Mouse (Mus musculus) cerebellum, adult 11-12 months (tissue): ENCODE measurements around the gene Cldn19.

Experiments used
- DNase-seq: peaks from one replicate; pipeline ENCODE4 v3.0.0; 2022

Cldn19 gene

DNA sequence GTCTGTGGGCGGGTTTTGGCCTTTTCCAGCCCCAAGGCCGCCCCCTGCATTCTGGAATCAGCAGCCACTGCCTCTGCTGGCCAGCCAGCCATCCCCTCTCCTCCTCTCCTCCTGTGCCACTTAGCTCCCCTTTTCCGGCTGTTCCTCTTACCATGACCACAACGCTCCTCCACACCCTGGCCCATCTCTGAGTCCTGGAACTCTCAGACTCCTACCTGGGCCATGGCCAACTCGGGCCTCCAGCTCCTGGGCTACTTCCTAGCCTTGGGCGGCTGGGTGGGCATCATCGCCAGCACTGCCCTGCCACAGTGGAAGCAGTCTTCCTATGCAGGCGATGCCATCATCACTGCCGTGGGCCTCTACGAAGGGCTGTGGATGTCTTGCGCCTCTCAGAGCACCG, at the start of gene Cldn19:
Cldn19 (plus strand) TSS at position 64 of the 400 bp plus-strand sequence.
- no peak for DNase-seq

DNA sequence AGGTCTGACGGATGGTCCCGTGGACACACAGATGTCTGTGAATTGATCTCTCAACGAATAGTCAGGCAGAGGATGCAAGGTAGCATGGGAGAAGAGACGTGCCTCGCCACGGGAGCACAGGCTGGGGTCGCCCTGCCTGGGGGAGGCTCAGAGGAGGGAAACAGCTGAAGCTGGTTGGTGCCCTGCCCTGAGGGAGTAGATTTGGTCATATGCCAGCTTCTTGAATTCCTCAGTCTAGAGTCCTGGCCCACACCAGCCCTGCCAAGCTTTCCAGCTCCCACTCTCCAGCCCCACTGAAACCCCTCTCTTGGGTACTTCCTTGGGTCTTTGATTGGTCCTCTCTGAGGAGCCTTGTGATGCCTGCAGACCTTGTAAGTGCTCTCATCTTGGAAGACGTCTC, 38.5 kb upstream of the Cldn19 start:
- DNase-seq: no peak

DNA sequence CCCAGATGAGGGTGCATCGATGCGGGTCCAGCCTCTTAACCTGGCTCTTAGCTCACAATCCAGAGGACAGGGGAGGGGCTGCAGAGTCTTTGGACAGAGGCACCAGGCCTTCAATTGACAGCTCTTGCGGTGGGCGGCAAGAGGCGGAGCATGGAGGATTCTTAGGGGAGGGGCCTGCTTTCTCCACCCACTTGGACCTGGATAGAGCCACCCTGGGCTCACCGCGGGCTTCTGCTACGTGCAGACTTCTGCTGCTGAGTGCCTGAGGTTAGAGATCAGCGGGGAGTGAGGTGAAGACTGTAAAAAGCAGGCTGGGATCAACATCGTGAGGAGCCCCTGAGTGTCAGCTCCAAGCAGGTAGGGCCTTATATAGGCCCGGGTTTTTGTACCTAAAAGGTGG, 37.0 kb upstream of the Cldn19 start, which contains the start of gene Tmem269:
Tmem269 (minus strand) TSS at position 49 of the 400 bp plus-strand sequence.
- DNase-seq: no peak

DNA sequence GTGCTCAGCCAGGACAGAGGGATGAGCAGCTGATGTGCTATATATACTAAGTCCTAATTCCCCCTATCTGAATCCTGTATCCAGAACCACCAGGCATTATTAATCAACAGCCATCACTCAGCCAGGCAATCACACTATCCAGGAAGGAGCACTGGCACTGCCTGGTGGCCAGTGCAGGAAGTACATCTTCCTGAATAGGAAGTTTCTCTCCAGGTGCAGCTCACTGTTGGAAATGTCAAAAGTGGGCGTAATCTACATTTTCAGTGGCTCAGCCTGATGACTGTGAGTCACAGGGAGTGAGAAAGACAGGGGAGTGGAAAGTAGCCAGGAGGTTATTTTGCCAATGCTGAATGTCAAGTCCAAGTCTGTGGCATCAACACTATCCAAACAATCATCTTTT, 31.5 kb upstream of the Cldn19 start:
- no peak for DNase-seq

DNA sequence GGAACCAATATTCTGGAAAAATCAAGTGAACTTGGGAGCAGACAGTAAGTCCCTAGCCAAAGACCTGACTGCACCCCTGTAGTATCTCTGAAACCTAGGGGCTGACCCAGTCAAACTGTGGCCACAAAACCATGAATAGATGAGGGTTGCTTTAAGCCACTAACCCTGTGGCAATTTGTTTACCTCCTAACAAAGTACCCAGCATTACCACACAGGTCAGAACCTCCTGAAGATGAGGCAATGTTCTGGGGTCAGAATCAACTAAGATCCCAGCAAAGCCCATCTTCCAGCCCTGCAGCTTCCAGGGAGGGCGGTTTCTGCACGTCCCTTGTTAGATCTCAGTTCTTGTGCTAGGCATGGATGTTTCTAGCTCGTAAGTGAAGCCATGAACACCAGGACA, 30.7 kb upstream of the Cldn19 start:
- DNase-seq: no peak

DNA sequence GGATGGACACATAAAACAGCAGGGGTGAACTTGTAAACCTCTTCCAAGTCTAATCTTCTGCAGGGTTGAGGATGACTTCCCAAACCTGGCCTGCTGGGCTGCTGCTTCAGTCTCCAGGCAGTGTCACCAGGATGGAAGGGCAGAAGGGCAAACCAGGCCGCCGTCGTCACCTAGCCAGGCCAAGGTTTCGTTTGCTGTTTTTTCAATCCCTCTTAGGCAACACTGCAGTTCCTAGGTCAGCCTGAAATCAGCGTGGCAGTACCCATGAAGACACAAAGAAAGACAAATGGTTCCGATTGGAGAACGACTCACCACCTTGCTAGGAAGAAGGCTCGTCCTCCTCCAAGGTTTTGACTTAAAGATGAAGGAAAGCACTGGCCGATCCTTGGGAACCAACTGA, 29.5 kb upstream of the Cldn19 start:
- no peak for DNase-seq

DNA sequence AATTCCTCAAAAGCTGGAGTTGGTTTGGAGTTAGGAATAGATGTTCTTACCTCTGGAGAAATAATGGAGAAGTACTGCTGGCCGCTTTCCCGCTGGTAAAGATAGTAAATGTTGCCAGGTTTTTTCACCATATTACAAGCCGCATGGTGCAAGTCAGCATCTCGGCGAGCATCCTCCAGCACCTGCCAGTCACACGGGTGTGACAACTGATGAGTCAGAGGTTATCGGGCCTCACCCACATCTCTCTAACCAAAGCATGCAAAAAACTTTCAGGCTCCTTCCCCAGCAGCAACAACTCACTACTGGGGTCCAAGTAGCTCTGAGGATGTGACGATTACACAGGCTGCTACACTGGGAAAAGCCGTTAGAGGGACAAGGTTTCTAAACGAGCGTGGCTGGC, 28.5 kb upstream of the Cldn19 start:
- no peak for DNase-seq

DNA sequence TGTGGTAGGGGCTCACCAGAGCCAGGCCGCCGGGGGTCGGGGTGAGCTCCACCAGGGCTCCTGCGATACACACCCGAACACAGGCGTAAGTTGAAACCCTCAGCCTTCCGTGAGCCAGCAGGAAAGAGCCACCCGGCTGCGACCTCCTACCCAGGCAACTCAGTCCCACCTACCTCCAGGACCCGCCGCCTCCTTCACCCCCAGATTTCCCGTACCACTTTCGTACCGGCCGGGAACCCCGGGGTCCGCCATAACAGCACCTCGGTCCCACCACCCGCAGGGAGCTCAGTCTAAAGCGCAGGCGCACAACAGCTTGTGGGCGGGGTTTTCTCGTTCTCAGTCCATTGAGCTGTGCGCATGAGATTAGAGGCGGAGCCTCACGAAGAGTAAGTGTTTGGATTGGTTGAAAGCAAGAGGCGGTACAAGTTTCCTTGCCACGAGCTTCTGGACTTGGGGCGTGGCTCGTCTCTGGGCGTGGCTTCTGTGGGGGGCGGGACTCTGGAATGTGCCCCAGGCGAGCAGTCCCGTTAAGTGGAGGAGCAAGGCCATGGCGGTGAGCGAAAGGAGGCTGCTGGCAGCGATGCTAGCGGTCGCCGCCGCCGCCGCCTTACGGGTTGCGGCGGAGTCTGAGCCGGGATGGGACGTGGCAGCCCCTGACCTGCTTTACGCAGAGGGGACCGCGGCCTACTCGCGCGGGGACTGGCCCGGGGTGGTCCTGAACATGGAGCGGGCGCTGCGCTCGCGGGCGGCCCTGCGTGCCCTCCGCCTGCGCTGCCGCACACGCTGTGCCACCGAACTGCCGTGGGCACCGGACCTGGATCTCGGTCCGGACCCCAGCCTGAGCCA, 22.6 kb upstream of the Cldn19 start, which contains the start of the genes AU022252 and P3h1:
AU022252 (minus strand) TSS at position 303 of the 846 bp plus-strand sequence.
P3h1 (plus strand) TSS at position 506 of the 846 bp plus-strand sequence.
- peak; percentile 99 for DNase-seq

DNA sequence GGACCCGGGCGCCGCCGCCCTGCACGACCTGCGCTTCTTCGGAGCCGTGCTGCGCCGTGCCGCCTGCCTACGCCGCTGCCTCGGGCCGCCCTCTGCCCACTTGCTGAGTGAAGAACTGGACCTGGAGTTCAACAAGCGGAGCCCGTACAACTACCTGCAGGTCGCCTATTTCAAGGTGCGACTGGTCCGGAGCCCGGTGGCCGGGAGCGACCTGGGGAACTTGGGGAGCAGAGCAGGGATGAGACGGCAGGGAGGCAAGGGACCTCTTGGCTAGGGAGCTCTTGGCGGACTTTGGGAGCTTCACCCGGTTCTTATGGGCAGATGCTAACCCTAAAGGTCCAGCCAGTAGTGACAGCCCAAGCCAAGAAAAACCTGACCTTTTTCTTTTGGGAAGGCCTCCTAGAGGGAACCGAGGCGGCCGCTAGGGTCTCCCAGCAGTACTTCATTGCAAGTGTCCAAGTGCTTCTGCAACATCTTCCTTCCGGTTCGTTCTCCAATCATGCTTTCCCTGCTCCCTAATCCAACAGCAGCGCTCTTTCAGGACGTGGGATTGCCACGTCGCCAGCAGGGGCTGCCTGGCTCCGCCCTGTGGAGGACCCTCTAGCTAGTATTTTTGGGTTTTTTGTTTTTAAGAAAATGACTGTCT, 21.8 kb upstream of the Cldn19 start:
- DNase-seq: peak; percentile 64

DNA sequence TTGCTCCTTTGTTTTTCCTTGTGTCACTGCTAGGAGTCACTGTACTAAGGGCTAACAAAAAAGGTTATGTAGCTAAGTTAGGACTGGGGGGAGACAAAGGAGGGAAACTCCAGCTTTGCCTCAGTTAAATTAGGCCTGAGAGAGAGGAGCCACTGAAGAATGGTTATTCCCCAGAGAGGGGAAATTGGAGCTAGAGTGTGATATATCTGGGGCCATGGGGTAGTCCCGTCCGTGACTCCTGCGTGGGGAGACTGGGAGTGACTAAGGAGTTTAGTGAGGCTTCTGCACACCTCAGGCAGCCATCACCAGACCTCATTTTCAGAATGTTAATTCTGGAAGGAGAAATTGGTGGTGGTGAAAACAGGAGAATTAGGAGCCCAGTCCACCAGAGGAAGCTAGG, 20.9 kb upstream of the Cldn19 start:
- no peak for DNase-seq

DNA sequence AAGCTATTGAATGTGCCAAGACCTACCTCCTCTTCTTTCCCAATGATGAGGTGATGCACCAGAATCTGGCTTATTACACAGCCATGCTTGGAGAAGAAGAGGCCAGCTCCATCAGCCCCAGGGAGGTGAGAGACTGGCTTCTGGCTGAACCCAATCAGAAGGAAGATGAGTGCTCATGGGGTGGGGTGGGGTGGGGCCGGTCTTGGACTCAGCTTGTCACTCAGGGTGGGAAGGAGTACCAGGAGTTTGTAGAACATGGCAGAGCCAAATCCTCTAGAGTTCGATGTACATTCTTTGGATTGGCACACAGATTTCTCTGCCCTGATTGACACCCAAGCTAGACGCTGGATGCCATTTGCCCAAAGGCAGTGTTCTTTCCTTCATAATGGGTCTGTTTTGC, 16.6 kb upstream of the Cldn19 start:
- DNase-seq: no peak

DNA sequence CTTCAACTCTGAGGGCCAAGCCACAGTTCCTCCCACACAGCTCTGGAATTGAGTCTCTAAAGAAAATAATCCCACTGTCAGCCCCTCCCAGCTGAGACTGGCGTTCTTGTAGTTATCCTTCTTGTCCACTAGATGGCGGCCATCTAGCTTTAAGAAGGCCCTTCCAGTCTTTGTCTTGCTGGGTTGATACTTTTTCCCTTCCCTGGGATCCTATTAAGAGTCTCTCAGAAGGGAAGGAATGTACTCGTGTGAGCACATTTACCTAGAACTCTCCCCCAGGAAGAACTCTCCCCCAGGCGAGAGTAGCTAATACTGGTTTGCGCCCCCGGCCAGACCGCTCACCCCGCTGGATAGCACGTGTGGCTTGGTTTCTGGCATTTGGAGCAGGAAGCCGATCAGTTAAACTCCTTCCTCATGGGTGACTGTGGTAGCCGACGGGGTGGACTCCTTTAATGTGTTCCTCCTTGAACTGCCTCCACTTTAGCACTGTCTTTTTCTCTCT, 16.0 kb upstream of the Cldn19 start:
- DNase-seq: no peak

DNA sequence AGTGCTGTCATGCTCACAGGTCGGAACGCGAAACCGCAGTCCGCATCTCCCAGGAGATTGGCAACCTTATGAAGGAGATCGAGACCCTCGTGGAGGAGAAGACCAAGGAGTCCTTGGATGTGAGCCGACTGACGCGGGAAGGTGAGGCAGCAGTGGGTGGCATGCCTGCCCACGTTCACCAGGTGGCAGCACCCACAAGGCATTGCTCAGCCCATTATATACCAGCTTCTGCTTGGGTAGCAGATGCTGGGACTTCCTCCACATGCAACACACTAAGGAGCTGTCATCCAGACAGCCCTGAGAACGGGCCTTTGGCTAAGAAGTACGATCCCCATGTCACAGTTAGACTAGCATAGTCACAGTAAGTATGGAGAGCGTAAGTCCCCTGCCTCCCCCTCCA, 13.6 kb upstream of the Cldn19 start:
- no peak for DNase-seq

DNA sequence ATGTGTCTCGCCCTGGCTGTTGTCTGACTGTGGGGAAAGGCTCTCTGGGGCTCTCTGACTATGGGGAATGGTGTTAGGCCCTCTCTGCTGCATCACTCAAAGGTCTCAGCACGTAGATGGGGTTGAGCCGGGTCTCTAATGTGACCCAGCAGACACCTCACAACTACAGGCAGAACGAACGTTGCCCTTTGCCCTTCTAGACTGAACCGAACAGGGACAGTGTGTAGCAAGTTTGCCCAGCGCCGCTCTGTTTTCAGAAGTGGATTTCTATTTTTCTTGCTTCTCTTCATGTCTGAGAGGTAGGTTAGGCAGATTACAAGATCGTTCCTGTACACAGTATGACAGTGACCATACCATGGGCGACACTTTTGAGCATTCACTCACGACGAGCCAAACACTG, 12.6 kb upstream of the Cldn19 start:
- DNase-seq: no peak

DNA sequence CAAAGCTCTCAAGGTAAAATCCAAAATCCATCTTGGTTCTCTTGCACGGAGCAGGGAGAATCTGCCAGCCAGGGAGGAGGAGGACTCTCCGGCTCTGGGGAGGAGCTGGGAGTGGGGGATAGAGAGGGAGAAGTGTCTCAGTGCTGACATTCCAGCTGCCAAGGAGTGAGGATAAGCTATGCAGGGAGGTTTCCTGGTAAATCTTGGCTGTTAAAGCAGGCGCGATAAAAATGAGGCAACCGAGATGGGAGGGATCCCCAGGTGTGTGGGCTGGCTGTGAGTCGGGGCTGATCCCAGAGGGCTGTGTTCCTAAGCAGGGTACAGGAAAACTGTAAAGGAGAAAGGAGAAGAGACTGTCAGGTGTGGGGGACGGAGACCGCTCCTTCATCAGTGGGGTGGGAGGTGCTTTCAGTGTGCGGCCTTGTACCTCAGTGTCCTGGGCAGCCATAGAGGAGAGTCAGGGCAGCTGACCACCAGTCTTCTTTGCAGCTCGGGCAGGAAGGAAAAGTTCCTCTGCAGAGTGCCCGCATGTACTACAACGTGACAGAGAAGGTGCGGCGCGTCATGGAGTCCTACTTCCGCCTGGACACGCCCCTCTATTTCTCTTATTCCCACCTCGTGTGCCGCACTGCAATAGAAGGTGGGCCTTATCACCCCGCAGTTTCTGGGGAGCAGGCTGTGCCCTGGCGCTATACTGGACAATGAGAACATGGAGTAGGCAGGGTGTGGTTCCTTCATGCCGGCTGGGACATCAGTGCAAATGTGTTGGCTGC, 10.6 kb upstream of the Cldn19 start:
- DNase-seq: no peak

DNA sequence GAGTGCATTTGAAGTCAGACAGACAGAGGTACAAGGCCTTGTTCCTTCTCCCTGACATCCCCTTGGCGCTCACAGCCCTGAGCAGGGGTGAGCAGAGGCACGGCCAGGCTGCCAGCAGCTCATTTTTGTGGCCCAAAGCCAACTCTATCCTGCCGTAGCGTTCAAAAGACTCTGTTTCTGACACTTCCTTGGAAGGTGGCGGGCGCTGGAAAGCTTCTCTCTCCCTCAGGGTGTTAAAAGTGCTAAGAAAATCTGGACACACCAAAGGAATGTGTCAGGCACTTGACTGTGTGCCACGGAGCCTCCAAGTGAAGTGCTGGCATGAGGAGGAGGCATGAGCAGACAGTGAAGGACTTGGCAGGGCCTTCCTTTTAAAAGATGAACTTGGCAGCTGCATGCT, 9.7 kb upstream of the Cldn19 start:
- peak; percentile 50 for DNase-seq

DNA sequence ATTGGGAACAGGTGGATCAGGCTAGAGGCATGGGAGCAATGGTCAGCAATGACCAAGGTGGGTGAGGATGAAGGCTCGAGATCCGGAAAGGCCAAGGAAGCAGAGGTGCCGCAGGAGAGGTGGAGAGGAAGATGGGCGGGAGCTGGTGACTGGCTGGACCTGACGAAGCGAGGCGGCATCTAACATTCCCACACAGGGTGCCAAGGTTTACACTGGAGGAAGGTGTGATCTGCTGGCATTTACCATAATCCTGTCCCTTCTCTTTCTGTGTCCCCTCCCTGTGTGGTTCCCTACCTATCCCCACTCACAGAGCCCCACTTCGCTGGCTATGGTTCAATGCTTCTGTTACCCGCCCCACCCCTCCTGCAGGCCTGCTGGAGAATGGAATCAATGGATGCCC, 9.3 kb upstream of the Cldn19 start:
- DNase-seq: no peak

DNA sequence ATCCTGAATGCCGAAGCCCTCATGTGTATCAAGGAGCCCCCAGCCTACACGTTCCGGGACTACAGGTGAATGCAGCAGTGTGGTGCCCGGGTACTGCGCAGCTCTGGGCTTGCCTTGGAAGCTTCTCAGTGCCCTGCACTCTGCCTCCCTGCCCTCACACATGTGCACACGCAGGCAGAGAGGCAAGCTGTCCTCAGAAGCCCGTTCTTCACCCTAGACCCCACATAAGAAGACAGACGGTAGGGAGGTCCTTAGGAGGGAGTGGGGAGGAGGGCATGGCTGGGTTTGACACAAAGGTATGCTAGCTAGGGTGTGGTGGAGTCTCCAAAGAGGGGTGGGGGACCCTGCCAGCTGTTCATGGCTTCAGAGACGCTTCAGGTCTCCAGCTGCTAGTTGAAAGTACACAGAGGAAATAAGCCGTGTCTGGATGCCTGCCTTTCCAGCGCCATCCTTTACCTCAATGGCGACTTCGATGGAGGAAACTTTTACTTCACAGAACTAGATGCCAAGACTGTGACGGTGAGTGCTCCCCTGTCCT, 8.5 kb upstream of the Cldn19 start:
- no peak for DNase-seq

DNA sequence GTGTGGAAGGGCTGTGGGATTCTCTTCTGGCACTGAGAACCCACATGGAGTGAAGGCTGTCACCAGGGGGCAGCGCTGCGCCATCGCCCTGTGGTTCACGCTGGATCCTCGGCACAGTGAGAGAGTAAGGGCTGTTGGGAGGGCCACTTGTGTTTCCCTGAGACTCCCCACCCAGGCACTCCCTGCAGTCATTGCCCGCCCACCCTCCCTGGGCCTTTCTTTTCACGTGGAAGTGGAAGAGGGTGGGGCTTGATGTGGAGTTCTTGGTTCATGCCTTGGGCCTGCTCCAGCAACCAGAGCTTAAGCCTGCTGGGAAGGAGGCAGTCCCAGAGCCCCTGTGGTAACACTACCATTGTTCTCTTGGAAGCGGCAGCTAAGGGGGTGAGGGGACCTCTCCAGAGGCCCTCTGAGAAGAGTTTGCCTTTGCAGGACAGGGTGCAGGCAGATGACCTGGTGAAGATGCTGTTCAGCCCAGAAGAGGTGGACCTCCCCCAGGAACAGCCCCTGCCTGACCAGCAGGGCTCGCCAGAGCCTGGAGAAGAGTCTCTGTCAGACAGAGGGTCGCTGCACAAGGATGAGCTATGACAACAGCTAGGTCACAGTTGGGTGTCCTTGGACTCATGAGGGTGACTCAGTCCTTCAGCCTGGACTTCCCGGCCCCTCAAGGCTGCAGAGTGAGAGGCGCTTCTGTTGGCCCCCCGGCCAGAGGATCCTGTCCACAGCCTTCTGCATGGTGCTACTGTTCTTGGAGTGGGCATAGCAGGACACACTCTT, 7.6 kb upstream of the Cldn19 start:
- no peak for DNase-seq

DNA sequence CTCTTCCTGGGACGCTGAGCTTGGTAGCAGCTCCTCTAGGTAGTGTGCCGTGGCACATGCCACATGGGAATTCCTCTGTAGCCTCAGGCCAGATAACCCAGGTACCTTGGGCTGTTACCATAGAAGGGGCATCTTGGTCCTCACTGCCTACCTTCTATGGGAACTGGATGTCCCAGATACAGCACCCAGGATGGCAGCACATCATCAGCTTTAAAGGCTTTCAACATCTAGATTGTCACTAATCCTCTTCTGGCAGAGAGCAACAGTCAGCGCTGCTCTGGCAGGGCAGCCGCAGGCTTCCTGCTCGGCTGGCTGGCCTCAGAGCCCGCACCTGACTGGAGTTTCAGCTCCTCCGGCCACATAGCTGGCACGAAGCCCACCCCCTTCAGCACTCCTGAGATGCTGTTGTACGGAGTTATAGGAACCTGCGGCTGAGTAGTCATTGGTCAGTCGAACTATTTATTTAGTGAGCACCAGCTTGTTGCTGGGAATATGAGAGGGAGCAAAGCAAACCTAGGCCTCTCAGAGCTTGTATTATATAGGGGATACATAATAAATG, 6.7 kb upstream of the Cldn19 start:
- no peak for DNase-seq

DNA sequence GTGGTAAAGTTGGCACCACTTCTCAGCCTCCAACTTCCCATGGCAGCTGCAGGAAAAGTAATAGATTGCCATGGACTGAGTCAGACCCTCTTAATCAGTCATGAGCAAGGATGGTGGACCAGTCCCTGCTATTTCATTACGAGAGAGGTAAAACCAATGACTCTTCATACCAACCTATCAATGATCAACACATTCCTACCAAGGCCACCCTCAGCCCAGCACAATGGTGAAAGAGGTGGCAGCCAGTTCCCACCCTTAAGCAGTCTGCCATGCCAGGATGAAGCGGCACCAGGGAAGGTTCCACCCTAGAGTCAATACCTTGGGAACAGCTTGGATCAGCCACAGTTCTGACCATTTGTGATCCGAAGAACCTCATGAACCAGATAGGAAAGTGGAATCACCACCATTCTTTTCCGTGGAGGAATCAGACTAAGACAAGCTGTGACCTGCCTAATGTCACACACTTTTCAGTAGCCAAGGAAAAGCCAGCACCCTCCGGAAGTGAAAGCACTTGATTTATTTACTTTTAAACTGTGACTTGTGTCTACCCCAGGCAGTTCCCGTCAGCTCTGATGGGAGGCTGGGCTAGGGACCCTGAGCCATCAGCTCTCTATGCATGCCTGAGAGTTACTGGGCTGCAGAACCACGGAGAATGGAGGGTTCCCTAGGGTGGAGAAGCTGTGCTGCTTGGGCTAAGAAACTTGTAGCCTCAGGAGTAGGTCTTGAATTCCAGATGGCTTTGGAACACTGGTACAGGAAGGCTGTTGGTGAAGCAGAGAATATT, 3.0 kb upstream of the Cldn19 start:
- DNase-seq: no peak
